Mouse (Mus musculus) layer of hippocampus, adult 18-20 months (tissue): ENCODE measurements around the gene Ntn1. TPM values are rescaled to one million over a fixed set of nuclear protein-coding genes. Genes with fewer than 3 reads are reported as not detected.

ENCODE experiments used
- DNase-seq, 2 experiments: peaks; one replicate each; pipeline ENCODE4 v3.0.0; 2022; ENCODE audit warnings: low spot score in 2 of 2
- total RNA-seq, 2 experiments: library from RNA; stranded (reverse); gene quantifications; 2 replicates each; pipeline ENCODE4 v1.2.3; 2021

Ntn1 gene
- total RNA-seq, 2 experiments from 2014 or later, result 5.7 to 6.9 TPM

- no peak for DNase-seq
Observed at GRCm38 (mm10) chr11:68270730-68271467, 129.7 kb downstream of the Ntn1 start.

GRCm38 (mm10) chr11:68264276-68264675 is 136.3 kb downstream of the Ntn1 start:
- no peak for DNase-seq

GRCm38 (mm10) chr11:68263100-68263499 is 137.5 kb downstream of the Ntn1 start:
- DNase-seq, result no peak

GRCm38 (mm10) chr11:68261162-68261892 is 139.3 kb downstream of the Ntn1 start:
- no peak for DNase-seq

- DNase-seq, result no peak
Observed at GRCm38 (mm10) chr11:68260399-68260798, 140.2 kb downstream of the Ntn1 start.

- DNase-seq, result no peak
Observed at GRCm38 (mm10) chr11:68258498-68258897, 142.1 kb downstream of the Ntn1 start.

- no peak for DNase-seq
Observed at GRCm38 (mm10) chr11:68253531-68253930, 147.1 kb downstream of the Ntn1 start.

- no peak for DNase-seq
Observed at GRCm38 (mm10) chr11:68250106-68250505, 150.5 kb downstream of the Ntn1 start.

GRCm38 (mm10) chr11:68247897-68248296 is 152.7 kb downstream of the Ntn1 start:
- DNase-seq, result no peak

- no peak for DNase-seq
Observed at GRCm38 (mm10) chr11:68244992-68245261, 155.7 kb downstream of the Ntn1 start.

GRCm38 (mm10) chr11:68244254-68244991 is 156.2 kb downstream of the Ntn1 start:
- DNase-seq, result no peak

GRCm38 (mm10) chr11:68239756-68240155 is 160.9 kb downstream of the Ntn1 start:
- no peak for DNase-seq

GRCm38 (mm10) chr11:68233469-68233965 is 167.1 kb downstream of the Ntn1 start:
- DNase-seq, result no peak

GRCm38 (mm10) chr11:68231558-68231957 is 169.1 kb downstream of the Ntn1 start:
- DNase-seq, result no peak

- DNase-seq, result no peak
Observed at GRCm38 (mm10) chr11:68228941-68229665, 171.5 kb downstream of the Ntn1 start.

GRCm38 (mm10) chr11:68227837-68228236 is 172.8 kb downstream of the Ntn1 start:
- no peak for DNase-seq

- no peak for DNase-seq
Observed at GRCm38 (mm10) chr11:68226654-68227057, 174.0 kb downstream of the Ntn1 start.

GRCm38 (mm10) chr11:68223143-68223542 is 177.5 kb downstream of the Ntn1 start:
- DNase-seq, result no peak

GRCm38 (mm10) chr11:68222209-68222608 is 178.4 kb downstream of the Ntn1 start:
- no peak for DNase-seq

GRCm38 (mm10) chr11:68220733-68221132 is 179.9 kb downstream of the Ntn1 start:
- DNase-seq, result no peak

- no peak for DNase-seq
Observed at GRCm38 (mm10) chr11:68216041-68216440, 184.6 kb downstream of the Ntn1 start.
